Mouse (Mus musculus) cerebellum, adult 2 months (tissue): ENCODE results near the gene Amigo2. TPM values are rescaled to one million over a fixed set of nuclear protein-coding genes. Genes with fewer than 3 reads are reported as not detected.

Experiments used
- DNase-seq, 2 experiments: peaks; one replicate each; pipeline ENCODE4 v3.0.0; 2021
- H3K27ac ChIP-seq: fragments of 200-500 bp; 2 replicates; pipeline ENCODE4 v1.5.1; 2012; ENCODE audit warnings: low read length, control low read depth, inconsistent platforms; ENCODE audit not compliant: insufficient read depth
- H3K27me3 ChIP-seq: fragments of 200-500 bp; 2 replicates; pipeline ENCODE4 v1.6.1; 2012; ENCODE audit warnings: inconsistent platforms, mild to moderate bottlenecking, low read length, moderate library complexity; ENCODE audit not compliant: control insufficient read depth, insufficient read depth
- H3K4me1 ChIP-seq: fragments of 200-500 bp; 2 replicates; pipeline ENCODE4 v1.6.1; 2011; ENCODE audit warnings: low read length; ENCODE audit not compliant: control insufficient read depth, insufficient read depth
- H3K4me3 ChIP-seq: fragments of 200-500 bp; replicated peaks from 2 replicates; pipeline ENCODE3; 2011; ENCODE audit warnings: mild to moderate bottlenecking, low read depth, low read length, control low read depth; ENCODE audit not compliant: insufficient read depth
- CTCF ChIP-seq: fragments of 200-500 bp; IDR thresholded peaks from 2 replicates; pipeline ENCODE4 v1.5.1; 2011; ENCODE audit warnings: low read depth, mild to moderate bottlenecking, control low read depth, low read length, moderate library complexity, borderline replicate concordance; ENCODE audit not compliant: insufficient read depth
- POLR2A ChIP-seq: fragments of 200-500 bp; IDR thresholded peaks from 2 replicates; pipeline ENCODE4 v1.6.1; 2011; ENCODE audit warnings: low read length, control low read depth, borderline replicate concordance; ENCODE audit not compliant: insufficient read depth
- WGBS: fragments of 180-500 bp; shearing (Covaris S2); methylation state at CpG from one replicate; pipeline ENCODE4 v1.1.7; 2018; 5-methylcytosine and 5-hydroxymethylcytosine counted together
- polyA plus RNA-seq: library from polyadenylated mRNA; depleted of rRNA; stranded (reverse); fragments of >200 nt; gene quantifications from 2 replicates; pipeline ENCODE4 v1.2.3, GENCODE M21; 2012

Gene Amigo2
- polyA plus RNA-seq, 1 experiment: 6.1 TPM

DNA sequence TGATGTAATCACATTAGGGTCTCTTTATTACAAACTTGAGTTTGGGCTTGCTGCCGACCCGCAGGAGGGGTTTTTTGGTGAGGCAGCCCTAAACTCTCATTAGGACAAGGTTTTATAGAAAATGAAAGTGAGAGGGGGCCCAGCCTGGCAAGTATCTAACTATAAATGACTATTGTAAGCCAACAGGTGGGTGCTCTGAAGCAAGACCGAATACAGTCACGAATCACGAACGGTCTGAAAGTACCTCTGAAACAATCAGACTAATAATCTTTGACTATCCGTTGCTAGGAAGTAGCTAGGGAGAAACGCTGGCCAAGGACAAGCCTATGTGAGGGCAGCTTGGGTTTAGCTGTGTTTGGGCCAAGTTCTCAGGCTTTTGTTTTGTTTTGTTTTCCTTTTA lies 12.2 kb upstream of the Amigo2 start:
- TF ChIP-seq CTCF: no peak
- TF ChIP-seq POLR2A: no peak
- Histone ChIP-seq H3K4me1 (no peaks in the 10 kb centered on the region; the same call in 1 of the 2 replicates), H3K27me3 (no peaks in the 10 kb centered on the region), H3K27ac (no peak overlapping the region), H3K4me3 (no peak overlapping the region)
- DNase-seq: no peak
- WGBS: 33% methylated on average over 8 of the region's 8 CpGs

DNA sequence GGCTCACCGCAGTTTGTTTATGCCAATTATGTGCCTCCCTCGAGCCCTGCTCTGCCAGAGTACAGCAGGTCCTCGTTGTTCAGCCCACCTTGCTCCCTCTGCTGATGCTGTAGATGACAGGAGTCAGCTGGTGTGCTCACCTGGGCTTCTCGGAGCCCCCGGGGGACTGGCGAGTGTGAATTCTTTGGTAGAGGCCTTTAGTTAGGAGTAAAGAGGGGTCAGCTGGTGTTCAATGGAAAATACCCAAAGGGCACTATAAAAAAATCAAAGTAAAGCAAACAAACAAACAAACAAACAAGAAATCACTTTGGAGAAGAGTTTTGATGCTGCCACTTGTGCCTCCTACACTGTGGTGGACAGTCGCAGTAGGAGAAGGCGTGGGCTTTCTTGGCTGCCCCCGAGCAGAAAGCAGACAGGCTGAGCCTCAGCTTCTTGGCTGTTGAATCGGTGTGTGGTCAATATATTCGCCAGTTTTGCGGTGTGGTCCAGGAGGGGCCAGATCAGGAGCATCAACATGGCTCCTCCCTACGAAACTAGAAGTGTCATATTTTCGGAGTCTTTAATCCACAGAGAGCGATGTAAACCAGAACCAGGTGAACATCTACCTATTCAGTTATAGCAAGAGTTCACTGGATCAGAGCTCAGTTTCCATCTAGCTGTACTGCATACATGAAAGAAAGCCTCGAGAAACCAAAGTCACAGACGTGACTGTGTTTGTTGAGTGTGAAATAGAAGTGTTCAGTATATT lies 11.6 kb upstream of the Amigo2 start:
- no peak overlapping the region for H3K4me3 ChIP-seq
- H3K4me1 ChIP-seq: no peaks in the 10 kb centered on the region; the same call in 1 of the 2 replicates
- H3K27ac ChIP-seq: no peak overlapping the region
- no peak for DNase-seq
- TF ChIP-seq CTCF (no peak), POLR2A (no peak)
- 70% methylated on average over 17 of the region's 17 CpGs for WGBS
- H3K27me3 ChIP-seq: no peaks in the 10 kb centered on the region

DNA sequence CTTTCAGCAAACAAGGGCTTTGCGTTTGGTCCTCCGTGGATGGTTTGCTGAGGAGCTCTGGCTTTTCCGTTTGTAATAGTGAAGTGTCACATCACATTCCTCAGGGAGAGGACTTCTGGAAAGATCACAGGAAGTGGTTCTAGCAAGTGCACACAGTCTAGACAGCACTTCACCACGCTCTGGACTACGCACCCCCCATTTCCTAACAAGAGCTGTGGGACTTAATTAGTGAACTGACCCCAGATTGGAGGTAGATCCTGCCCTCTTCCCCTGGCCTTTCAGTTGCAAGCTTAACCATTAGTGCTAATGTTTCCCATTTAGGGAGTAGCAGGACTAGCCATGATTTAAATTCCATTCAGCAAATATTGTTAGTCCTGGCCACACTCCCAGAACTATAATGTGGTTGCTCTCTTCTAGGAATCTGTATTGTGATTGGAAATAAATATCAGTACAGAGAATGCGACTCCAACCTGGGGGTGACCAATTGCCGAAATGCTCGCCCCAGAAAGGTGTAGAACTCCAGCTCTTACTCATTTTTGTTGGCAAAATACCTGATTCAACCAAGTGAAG lies 10.2 kb upstream of the Amigo2 start:
- H3K27ac ChIP-seq: no peak overlapping the region
- no peak for DNase-seq
- TF ChIP-seq CTCF (no peak), POLR2A (no peak)
- H3K4me3 ChIP-seq: no peak overlapping the region
- H3K4me1 ChIP-seq: no peaks in the 10 kb centered on the region; the same call in 1 of the 2 replicates
- no peaks in the 10 kb centered on the region for H3K27me3 ChIP-seq
- 84% methylated on average over 8 of the region's 8 CpGs for WGBS

DNA sequence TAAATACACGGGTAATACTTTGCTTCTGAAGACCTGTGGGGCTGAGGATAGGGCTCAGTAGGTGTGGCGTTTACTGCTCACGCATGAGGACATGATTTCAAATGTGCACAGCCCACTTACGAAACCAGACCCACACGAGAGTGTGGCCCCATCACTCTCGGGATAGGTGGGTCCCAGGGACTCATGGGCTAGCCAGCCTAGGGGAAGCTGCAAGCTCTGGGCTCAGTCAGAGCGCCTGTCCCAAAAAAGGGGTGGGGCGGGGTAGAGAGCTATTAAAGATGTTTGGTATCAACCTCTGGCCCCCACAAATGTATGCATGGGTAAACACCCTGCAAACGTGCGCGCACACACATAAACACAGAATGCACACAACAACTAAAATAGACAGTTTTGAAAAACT lies 9.3 kb upstream of the Amigo2 start:
- Histone ChIP-seq H3K27me3 (no peaks in the 10 kb centered on the region), H3K4me1 (no peaks in the 10 kb centered on the region; the same call in 1 of the 2 replicates), H3K27ac (no peak overlapping the region), H3K4me3 (no peak overlapping the region)
- no peak for TF ChIP-seq POLR2A
- TF ChIP-seq CTCF: no peak
- no peak for DNase-seq
- 92% methylated on average over 11 of the region's 11 CpGs for WGBS

DNA sequence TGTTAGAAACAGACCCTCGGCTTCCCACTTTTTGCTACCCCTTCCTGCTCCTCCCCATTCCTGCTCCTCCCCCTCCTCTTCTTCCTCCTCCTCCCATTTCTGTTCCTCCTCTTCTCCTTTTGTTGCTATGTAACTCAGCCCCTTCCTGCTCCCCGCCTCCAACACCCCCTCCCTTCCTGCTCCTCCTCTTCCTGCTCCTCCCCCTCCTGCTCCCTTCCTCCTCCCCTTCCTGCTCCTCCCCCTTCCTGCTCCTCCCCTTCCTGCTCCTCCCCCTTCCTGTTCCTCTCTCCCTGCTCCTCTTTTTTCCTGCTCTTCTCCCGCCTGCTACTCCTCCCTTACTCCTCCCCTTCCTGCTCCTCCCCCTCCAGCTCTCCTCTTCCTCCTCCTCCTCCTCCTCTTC lies 8.7 kb upstream of the Amigo2 start:
- no peak for DNase-seq
- TF ChIP-seq CTCF (no peak), POLR2A (no peak)
- Histone ChIP-seq H3K27me3 (no peaks in the 10 kb centered on the region), H3K4me3 (no peak overlapping the region), H3K27ac (no peak overlapping the region), H3K4me1 (no peaks in the 10 kb centered on the region; the same call in 1 of the 2 replicates)
- 86% methylated on average over 3 of the region's 3 CpGs for WGBS

DNA sequence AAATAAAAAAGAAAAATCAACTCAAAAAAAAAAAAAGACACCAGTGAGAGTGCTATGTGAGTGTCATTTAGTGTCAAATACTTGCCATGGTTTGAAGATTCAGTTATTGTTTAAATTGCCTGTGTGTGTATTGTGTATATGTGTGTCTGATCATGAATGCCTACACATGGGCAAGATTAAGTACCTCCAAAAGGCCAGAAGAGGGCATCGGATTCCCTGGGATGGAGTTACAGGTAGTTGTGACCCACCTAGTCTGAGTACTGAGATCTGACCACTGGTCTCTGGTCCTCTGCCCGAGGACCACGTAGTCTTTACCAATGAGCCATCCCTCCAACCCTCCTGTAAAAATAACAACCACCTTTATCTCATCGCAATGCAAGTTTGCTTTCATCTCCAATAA lies 7.3 kb upstream of the Amigo2 start:
- H3K27ac ChIP-seq: no peak overlapping the region
- 97% methylated on average over 4 of the region's 4 CpGs for WGBS
- no peak for DNase-seq
- no peaks in the 10 kb centered on the region for H3K27me3 ChIP-seq
- H3K4me3 ChIP-seq: no peak overlapping the region
- H3K4me1 ChIP-seq: no peaks in the 10 kb centered on the region; the same call in 1 of the 2 replicates
- TF ChIP-seq POLR2A (no peak), CTCF (no peak)

DNA sequence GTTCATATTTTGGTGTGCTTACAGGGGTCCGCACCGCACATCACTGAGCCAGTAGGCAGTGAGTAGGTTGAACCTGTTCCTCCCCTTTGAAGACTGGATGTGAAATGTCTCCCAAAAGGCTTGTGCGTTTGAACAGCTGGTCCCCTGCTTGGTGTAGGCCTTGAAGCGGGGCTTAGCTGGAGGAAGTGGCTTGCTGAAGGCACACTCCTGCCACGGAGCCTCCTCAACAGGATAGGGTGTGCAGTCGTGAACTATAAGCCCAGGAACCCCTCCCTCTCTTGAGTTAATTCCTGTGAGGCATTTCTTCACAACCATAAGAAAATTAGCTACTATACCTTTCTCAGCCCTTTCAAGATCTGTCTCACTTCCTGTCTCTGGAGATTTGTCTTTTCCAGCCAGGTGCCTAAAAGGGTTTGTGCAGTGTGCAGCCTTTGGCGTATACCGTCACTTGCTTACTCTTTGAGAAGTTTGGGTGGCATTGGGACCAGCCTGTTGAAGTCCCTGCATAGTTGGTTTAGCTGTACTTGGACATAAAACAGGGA lies 5.5 kb upstream of the Amigo2 start:
- Histone ChIP-seq H3K4me3 (no peak overlapping the region), H3K4me1 (no peaks in the 10 kb centered on the region; the same call in 1 of the 2 replicates), H3K27ac (no peak overlapping the region), H3K27me3 (no peaks in the 10 kb centered on the region)
- no peak for TF ChIP-seq CTCF
- TF ChIP-seq POLR2A: no peak
- WGBS: 91% methylated on average over 8 of the region's 8 CpGs
- no peak for DNase-seq

DNA sequence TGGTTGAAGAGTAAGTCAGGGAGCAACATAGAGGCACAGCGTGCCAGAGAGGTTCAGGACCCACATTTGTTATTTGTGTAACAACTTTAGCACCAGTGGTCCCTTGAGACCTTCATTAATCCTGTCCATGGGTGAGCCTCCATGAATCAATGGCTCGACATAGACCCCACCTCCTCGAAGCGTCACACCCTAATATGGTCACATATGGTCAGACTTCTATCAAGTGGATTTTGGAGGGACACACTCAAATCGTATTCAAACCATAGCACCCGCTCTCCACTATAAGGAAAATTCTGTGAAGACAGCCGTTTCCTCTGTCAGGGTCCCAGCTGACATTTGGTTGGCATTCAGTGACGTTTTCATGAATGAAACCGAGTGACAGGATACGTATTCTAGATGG lies 2.2 kb upstream of the Amigo2 start:
- H3K27ac ChIP-seq: no peak overlapping the region
- H3K4me3 ChIP-seq: no peak overlapping the region
- WGBS: 94% methylated on average over 10 of the region's 10 CpGs
- no peak for DNase-seq
- H3K27me3 ChIP-seq: peaks cover 2% of the 10 kb centered on the region; the same call in 1 of the 2 replicates
- no peak for TF ChIP-seq CTCF
- TF ChIP-seq POLR2A: no peak
- no peaks in the 10 kb centered on the region for H3K4me1 ChIP-seq
